Mouse (Mus musculus) thymus, postnatal 25 days (tissue): ENCODE data around the gene Tmem222.

ENCODE experiments used
- DNase-seq: peaks from one replicate; pipeline ENCODE4 v3.0.0; 2022

Gene Tmem222

DNA sequence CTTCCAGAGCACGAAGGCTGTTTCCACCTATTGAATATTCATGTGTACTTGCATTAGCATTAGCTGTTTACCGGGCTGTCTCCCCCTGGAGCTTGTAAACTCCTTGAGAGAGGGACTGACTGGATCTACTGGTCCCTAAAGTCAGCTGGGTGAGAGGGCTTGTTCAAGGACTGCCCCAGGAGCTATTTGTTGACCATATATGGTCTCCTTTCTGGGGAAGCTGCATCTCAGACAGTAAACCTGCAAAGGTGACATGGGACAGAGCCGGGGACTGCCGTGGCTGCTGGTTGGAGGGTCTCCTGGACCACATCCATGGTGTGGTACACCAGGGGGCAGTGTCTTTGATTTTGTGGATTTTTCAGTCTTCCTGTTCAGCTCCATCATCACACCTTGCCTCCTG, 5.1 kb upstream of the Tmem222 start:
- DNase-seq, result no peak

- no peak for DNase-seq
Observed at GRCm38 (mm10) chr4:133281951-133282481, 4.4 kb upstream of the Tmem222 start.

DNA sequence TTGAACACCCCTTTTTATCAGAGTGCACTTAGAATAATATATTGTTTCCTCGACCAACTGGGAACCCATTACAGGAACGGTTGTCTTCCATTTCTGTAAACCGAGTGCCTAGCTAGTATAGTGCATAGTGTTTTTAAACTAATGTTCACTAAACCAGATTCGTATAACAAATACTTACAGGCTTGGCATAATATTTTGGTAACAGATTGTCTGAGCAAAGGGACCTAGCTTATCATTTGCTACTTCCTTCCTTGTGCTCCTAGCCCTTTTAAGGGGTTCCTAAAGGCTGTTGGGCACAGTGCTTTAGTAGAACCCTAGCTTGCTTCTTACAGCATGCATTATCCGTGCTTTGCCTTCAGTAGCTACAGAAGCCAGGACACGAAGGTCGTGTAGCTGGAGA, 3.9 kb upstream of the Tmem222 start:
- DNase-seq, result no peak

- no peak for DNase-seq
Observed at GRCm38 (mm10) chr4:133278482-133278881, 890 bp upstream of the Tmem222 start.

DNA sequence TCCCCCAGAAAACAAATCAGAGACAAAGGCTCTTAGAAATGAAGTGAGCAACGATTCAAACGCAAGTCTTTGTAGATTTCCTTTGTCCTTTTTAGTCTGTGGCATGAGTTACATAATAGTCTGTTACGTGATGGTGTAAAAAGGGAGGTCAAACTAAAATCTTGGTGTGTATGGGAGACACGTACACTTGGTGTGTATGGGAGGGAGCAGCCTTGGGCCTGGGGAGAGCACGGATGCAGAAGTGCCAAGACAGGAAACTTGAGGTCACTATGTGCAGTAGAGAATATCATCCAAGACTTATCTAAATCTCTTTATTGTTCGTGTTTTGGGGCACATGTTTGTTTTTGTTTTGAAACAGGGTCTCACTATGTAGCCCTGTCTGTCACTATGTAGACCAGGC, 475 bp upstream of the Tmem222 start:
- no peak for DNase-seq

- no peak for DNase-seq
Observed at GRCm38 (mm10) chr4:133270929-133271328, 6.7 kb downstream of the Tmem222 start.

DNA sequence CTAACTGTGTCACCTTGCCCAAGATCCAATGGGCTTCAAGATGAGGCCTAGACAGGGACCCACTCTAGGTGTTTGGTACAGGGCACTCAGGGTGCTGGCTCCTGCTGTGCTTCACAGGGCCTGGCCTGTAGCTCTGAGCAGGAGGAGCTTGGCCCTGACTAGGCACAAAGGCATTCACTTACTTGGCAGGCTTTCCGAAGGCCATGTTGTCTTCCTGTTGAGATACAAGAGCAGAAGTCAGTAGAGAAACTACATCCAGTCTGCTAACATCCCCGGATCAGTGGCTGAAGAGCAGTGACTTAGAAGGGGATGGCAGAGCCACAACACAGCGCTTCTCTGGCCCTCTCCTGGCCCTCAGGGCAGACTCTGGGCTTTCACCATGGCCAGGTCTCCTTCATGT, 8.0 kb downstream of the Tmem222 start:
- DNase-seq, result no peak

DNA sequence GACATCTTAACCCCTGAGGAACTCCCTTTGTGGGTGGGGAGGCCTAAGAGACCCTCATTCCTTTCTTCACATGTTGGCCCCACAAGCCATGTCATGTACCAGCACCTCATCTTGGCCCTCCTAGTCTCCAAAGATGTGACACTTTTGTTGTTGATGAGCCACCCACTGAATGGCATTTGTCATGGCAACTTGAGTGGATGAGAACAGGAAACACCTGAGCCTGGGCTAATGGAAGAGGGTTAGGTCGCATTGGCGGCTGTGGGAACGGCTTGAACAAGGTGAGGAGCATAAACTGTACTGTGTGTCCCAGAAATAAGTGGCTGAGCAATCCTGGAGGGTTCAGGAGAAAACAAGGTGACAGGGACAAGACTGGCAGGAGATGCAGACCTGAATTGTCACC, 8.7 kb downstream of the Tmem222 start:
- DNase-seq, result no peak

DNA sequence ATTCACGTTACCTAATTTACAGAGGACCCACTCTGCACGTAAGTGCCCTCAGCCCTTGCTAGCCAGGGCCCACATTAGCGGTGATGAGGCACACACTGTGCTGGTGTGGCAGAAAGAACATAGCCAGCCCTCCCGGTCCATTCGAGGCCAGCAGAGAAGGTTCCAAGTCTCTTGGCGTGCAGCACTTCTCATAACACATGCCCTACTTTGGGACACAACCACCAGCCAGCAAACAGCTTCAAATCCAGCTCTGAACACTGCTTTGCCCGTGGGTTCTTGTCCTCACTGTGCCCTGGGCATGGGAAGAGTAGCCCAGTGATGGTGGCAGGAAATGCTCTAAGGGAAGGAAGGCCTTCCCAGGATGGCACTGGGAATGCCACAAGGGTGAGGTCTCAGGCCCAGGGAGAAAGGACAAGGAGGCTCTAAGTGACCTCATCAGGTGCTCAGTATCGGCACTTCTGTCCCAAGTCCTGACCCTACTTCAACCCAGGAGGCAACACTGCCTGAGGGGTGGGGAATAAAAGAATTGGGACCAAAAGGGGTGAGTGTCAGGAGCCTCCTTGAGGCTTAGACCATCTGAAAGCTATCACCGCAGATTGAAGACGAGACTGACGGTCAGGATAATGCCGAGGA, 11.2 kb downstream of the Tmem222 start:
- no peak for DNase-seq

DNA sequence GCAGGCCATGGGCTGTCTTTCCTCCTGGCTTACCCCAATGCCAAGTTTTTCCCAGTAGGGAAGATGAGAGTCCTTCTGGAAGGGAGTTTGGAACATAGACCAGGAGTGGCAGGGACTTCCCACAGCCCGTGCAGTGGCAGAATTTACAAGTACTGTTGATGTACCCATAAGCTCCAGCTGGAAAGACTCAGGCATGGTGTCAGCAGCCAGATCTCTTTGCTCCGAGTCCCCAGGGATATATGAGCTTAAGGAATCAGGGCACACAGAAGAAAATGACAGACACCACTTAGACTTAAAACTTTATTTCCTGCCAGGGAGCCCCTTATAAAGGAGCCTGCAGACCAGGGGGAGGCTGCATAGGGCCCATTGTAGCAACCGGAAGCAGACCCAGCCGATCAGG, 11.8 kb downstream of the Tmem222 start:
- no peak for DNase-seq

DNA sequence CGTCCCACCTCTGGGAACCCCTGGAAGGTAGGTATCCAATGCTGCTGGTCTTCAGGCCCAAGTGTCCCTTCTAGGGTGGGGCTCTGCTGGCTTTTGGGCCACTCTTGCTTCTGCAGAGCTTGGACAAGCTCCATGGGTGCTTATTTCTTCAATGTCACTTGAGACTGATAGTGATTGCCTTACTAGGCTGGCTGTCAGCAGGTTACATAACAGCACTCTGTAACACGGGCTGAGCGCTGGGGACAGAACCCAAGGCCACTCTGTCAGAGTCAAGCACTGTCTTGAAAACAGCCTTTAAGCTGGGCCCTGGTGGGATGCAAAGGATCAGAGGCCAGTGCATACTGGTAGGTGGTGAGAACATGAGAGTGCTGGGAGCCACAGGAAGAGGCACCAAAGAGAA, 12.3 kb downstream of the Tmem222 start:
- no peak for DNase-seq

- DNase-seq, result no peak
Observed at GRCm38 (mm10) chr4:133264559-133264958, 13.0 kb downstream of the Tmem222 start.

DNA sequence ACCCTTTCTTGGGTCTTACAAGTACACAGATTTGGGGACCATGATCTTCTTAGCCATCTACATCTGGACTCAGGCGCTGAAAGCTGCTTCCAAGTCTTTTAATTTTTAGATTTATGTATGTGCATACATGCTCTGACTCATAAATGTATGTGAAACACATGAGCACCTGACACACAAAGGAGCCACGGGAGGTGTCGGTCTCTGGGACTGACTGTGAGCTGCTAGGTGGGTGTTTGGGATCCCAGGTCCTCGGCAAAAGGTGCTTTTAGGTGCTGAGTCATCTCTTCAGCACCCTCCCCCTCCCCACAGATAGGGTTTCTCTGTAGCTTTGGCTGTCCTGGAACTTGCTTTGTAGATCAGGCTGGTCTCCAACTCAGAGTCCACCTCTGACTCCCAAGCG, 13.8 kb downstream of the Tmem222 start:
- DNase-seq, result no peak

- DNase-seq, result peak; percentile 56
Observed at GRCm38 (mm10) chr4:133262882-133263281, 14.7 kb downstream of the Tmem222 start, which contains the start of gene Sytl1. Sytl1 (minus strand) TSS chr4:133263113.

GRCm38 (mm10) chr4:133262375-133262765, 15.2 kb downstream of the Tmem222 start:
- no peak for DNase-seq

DNA sequence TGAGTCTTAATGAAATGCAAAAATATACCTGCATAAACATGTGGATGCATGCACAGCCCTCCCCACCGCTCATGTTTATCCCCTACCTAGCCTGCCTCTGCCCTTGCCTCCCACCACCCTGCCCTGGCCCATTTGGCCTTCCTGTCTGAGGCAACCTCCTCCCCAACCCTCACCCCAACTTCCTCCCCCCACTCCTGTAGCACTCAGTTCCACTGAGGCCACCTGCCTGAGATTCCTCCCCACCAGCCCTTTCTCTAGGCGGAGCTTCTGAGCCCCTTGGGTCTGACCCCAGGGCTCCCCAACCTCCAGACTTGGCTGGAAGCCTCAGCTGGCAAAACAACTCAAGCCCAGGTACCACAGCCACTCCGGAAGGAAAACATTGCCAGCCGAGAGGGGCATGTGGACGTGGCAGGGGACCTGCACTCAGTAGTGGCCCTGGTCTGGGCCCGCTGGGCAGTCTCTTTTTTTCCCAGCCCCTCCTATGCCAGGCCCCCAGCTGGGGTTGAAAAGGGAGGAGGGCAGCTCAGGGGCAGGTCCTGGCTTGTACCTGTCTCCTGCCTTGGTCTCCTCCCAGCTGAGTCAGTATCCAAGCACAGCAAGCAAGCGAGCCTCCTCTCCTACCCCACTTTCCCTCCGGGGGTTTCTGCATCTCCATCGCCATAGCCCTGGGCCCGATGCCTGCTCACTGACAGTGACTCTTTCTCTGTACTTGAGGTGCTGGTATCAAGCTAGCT, 15.8 kb downstream of the Tmem222 start:
- peak; percentile 76 for DNase-seq

- no peak for DNase-seq
Observed at GRCm38 (mm10) chr4:133257798-133258408, 19.7 kb downstream of the Tmem222 start.

DNA sequence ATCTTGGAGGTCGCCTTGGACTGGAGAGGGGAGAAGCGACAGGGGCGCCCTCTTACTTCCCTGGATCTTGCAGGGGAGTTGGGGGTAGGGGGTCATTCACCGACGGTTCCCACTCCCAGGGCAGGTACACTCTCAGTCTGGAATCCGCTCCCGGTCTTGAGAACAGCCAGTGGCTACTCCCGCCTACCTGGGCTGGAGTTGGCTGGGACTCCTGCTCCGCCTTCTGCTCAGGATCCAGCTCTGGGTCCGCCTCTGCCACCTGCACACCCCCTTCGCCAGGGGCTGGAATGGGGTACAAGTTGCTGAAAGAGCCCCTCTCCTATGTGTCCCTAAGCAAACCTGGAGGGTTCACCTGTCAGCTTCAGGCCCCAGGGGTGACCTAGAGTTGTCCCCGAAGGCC, 20.4 kb downstream of the Tmem222 start:
- DNase-seq, result no peak

- DNase-seq, result no peak
Observed at GRCm38 (mm10) chr4:133256820-133257219, 20.8 kb downstream of the Tmem222 start.

- no peak for DNase-seq
Observed at GRCm38 (mm10) chr4:133255392-133255791, 22.2 kb downstream of the Tmem222 start.

DNA sequence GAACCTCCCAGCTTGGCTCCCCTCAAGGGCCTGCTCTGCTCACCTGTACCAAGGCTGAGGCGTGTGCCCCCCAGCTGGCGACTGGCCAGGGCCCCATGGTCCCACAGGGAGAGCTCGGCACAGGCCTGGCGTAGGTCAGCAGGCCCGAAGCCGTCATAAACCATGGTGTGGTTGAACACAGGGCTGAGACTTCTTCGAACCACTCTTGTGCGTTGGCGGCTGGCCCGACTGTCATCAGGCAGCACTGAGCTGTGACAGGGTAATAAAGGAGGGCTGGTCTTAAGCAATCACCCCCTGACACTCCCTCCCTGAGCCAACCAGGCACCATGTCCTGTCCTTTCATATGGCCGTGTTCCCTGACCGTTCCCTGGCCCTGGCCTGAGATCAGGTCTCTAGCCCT, 24.2 kb downstream of the Tmem222 start:
- DNase-seq, result no peak

- DNase-seq, result no peak
Observed at GRCm38 (mm10) chr4:133252089-133252488, 25.5 kb downstream of the Tmem222 start.

DNA sequence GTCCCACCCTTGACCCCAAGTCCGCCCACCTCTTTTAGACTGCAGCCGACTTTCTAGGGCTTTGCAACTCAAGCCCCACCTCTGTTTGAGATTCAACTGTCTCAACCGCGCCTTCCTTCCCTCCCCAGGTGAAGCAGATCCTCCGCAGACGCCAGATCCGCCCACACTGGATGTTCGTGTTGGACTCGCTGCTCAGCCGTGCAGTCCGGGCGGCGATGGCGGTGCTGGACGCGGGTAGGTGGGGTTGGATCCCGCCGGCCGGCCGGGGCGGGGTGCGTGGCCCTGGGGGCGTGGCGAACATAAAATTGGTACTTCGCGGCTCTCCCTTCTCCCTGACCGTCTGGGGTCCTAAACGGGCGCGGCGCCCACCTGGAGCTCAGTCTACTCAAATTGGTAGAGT, 26.4 kb downstream of the Tmem222 start:
- no peak for DNase-seq

DNA sequence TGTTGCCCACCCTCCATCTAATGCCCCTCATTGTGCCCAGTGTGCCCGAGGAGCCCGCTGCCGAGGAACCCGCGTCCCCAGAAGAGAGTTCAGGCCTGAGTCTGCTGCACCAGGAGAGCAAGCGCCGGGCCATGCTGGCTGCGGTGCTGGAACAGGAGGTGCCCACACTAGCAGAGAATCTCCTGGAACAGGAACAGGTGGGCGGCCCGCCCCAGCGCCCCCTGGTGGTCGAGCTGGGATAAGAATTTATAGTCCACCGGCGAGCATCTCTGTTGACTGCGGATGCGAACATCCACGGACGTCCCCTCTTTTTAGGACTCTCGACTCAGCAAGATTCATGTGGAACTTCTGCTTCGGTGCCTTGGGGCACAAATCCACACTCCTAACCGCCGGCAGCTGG, 27.0 kb downstream of the Tmem222 start:
- DNase-seq, result peak; percentile 90
